Mouse (Mus musculus) adrenal gland, adult 10 weeks (tissue): ENCODE results near the gene Zbtb8b. TPM values are rescaled to one million over a fixed set of nuclear protein-coding genes. Genes with fewer than 3 reads are reported as not detected.

Experiments
- polyA plus RNA-seq: library from polyadenylated mRNA; stranded (reverse); fragments of 350-450 nt; fragmentation: Illumina TruSeq; extraction: RNeasy Lipid Tissue Mini Kit (QIAGEN cat#74804); gene quantifications from one replicate; pipeline ENCODE4 v1.2.3, GENCODE M21; 2014; ENCODE audit warnings: low read depth, low replicate concordance

Gene Zbtb8b
- polyA plus RNA-seq = not detected

GRCm38 (mm10) chr4:129440340-129441063 lies at the start of gene Zbtb8b:
Zbtb8b (minus strand) TSS chr4:129440853.

GRCm38 (mm10) chr4:129461183-129461960 lies 20.7 kb upstream of the Zbtb8b start, which contains the start of gene Bsdc1:
Bsdc1 (plus strand) TSS chr4:129461581.

GRCm38 (mm10) chr4:129377601-129378390 lies 62.9 kb downstream of the Zbtb8b start, which contains the start of gene Zbtb8a:
Zbtb8a (minus strand) TSS chr4:129378116.

Other genes starting within 250 kb of the Zbtb8b start
- 0.76 TPM for gene C77080, start 179.4 kb downstream of the Zbtb8b start, polyA plus RNA-seq
- not detected for gene Sync, start 153.2 kb downstream of the Zbtb8b start, polyA plus RNA-seq
- gene Rbbp4, start 105.5 kb downstream of the Zbtb8b start, polyA plus RNA-seq = 217 TPM
- 174 TPM for gene Zbtb8os, start 105.2 kb downstream of the Zbtb8b start, polyA plus RNA-seq
- gene Zbtb8a, start 62.7 kb downstream of the Zbtb8b start, polyA plus RNA-seq = 0.99 TPM
- 20.8 TPM for gene Bsdc1, start 20.7 kb upstream of the Zbtb8b start, polyA plus RNA-seq
- gene Tssk3, start 50.2 kb upstream of the Zbtb8b start, polyA plus RNA-seq = not detected
- gene Fam229a, start 50.3 kb upstream of the Zbtb8b start, polyA plus RNA-seq = not detected
- 47.1 TPM for gene Marcksl1, start 72.7 kb upstream of the Zbtb8b start, polyA plus RNA-seq
- gene Hdac1, start 101.9 kb upstream of the Zbtb8b start, polyA plus RNA-seq = 44.3 TPM
- 0.41 TPM for gene Lck, start 132.8 kb upstream of the Zbtb8b start, polyA plus RNA-seq
- gene Fam167b, start 137.7 kb upstream of the Zbtb8b start, polyA plus RNA-seq = 3.1 TPM
- gene Eif3i, start 159.8 kb upstream of the Zbtb8b start, polyA plus RNA-seq = 20.2 TPM
- gene Tmem234, start 159.8 kb upstream of the Zbtb8b start, polyA plus RNA-seq = 36.2 TPM
- not detected for gene Dcdc2b, start 173.4 kb upstream of the Zbtb8b start, polyA plus RNA-seq
- 11.4 TPM for gene Iqcc, start 178.2 kb upstream of the Zbtb8b start, polyA plus RNA-seq
- 2.7 TPM for gene Ccdc28b, start 183.1 kb upstream of the Zbtb8b start, polyA plus RNA-seq
- gene Txlna, start 200.2 kb upstream of the Zbtb8b start, polyA plus RNA-seq = 16.9 TPM
- 61.8 TPM for gene Kpna6, start 231.9 kb upstream of the Zbtb8b start, polyA plus RNA-seq